Mouse (Mus musculus): ENCODE results near the gene Mdh2.

Mdh2 gene

GRCm38 (mm10) chr5:135776546-135776945 is 1.7 kb upstream of the Mdh2 start:
- in situ Hi-C loops (cut with MboI) = loop anchor here (10.0 kb wide), 1 partner anchor 142 kb away; the partner anchor contains the start of gene Rhbdd2

GRCm38 (mm10) chr5:135777796-135778470 is 347 bp upstream of the Mdh2 start, which contains the start of gene Styxl1:
Gene Styxl1 (minus strand): TSS chr5:135778385.
- in situ Hi-C loops (cut with MboI) = loop anchor here (10.0 kb wide), 1 partner anchor 143 kb away; the partner anchor contains the start of gene Rhbdd2

GRCm38 (mm10) chr5:135780331-135780730 is 2.1 kb downstream of the Mdh2 start:
- in situ Hi-C loops (cut with MboI) = no loop called here

- in situ Hi-C loops (cut with MboI) = no loop called here
Observed at GRCm38 (mm10) chr5:135782901-135783300, 4.6 kb downstream of the Mdh2 start.

GRCm38 (mm10) chr5:135793996-135794858 is 15.9 kb downstream of the Mdh2 start:
- in situ Hi-C loops (cut with MboI) = no loop called here

GRCm38 (mm10) chr5:135794859-135795181 is 16.5 kb downstream of the Mdh2 start:
- in situ Hi-C loops (cut with MboI) = no loop called here

- in situ Hi-C loops (cut with MboI) = no loop called here
Observed at GRCm38 (mm10) chr5:135799746-135800145, 21.5 kb downstream of the Mdh2 start.

- in situ Hi-C loops (cut with MboI) = no loop called here
Observed at GRCm38 (mm10) chr5:135800927-135801326, 22.6 kb downstream of the Mdh2 start.

GRCm38 (mm10) chr5:135802641-135803040 is 24.4 kb downstream of the Mdh2 start:
- in situ Hi-C loops (cut with MboI) = no loop called here

GRCm38 (mm10) chr5:135803135-135803534 is 24.9 kb downstream of the Mdh2 start:
- in situ Hi-C loops (cut with MboI) = no loop called here

- in situ Hi-C loops (cut with MboI) = no loop called here
Observed at GRCm38 (mm10) chr5:135803676-135804075, 25.4 kb downstream of the Mdh2 start.

GRCm38 (mm10) chr5:135804735-135805134 is 26.5 kb downstream of the Mdh2 start:
- in situ Hi-C loops (cut with MboI) = no loop called here

- in situ Hi-C loops (cut with MboI) = no loop called here
Observed at GRCm38 (mm10) chr5:135806555-135807262, 28.4 kb downstream of the Mdh2 start, which contains the start of gene Srrm3. Gene Srrm3 (plus strand): TSS chr5:135806890.

- in situ Hi-C loops (cut with MboI) = no loop called here
Observed at GRCm38 (mm10) chr5:135807263-135807637, 29.0 kb downstream of the Mdh2 start.

- in situ Hi-C loops (cut with MboI) = no loop called here
Observed at GRCm38 (mm10) chr5:135812991-135813390, 34.7 kb downstream of the Mdh2 start.

GRCm38 (mm10) chr5:135818491-135818890 is 40.2 kb downstream of the Mdh2 start:
- in situ Hi-C loops (cut with MboI) = no loop called here

GRCm38 (mm10) chr5:135822316-135822944 is 44.1 kb downstream of the Mdh2 start:
- in situ Hi-C loops (cut with MboI) = no loop called here

- in situ Hi-C loops (cut with MboI) = no loop called here
Observed at GRCm38 (mm10) chr5:135824517-135824916, 46.2 kb downstream of the Mdh2 start.

GRCm38 (mm10) chr5:135826225-135826624 is 47.9 kb downstream of the Mdh2 start:
- in situ Hi-C loops (cut with MboI) = no loop called here

- in situ Hi-C loops (cut with MboI) = no loop called here
Observed at GRCm38 (mm10) chr5:135829381-135829780, 51.1 kb downstream of the Mdh2 start.

- in situ Hi-C loops (cut with MboI) = no loop called here
Observed at GRCm38 (mm10) chr5:135832729-135833128, 54.4 kb downstream of the Mdh2 start.
